Mouse (Mus musculus) left cerebral cortex, postnatal 4 days (tissue): Measurements from ENCODE around the gene Cckar. TPM values are rescaled to one million over a fixed set of nuclear protein-coding genes. Genes with fewer than 3 reads are reported as not detected.
A peak's percentile ranks its signal among the peaks of the same experiment; 100 is the strongest.
"Not testable (repeated sequence)": the region's sequence is repeated elsewhere in the genome, so short reads cannot be mapped to it uniquely, and the experiment has no call there.

Experiments used
- DNase-seq: peaks from one replicate; pipeline ENCODE4 v3.0.0-alpha.2; 2022
- intact Hi-C: fragments of 180-260 bp; cut with DNase I; formaldehyde crosslinking; loops from one replicate; pipeline ENCODE4 v1.15.1; 2025
- total RNA-seq, 2 experiments: library from RNA; stranded (reverse); gene quantifications; 2 replicates each; pipeline ENCODE4 v1.2.3; 2021

The Cckar gene
- total RNA-seq, 2 experiments from 2014 or later: 0.14 TPM; not detected in 1

DNA sequence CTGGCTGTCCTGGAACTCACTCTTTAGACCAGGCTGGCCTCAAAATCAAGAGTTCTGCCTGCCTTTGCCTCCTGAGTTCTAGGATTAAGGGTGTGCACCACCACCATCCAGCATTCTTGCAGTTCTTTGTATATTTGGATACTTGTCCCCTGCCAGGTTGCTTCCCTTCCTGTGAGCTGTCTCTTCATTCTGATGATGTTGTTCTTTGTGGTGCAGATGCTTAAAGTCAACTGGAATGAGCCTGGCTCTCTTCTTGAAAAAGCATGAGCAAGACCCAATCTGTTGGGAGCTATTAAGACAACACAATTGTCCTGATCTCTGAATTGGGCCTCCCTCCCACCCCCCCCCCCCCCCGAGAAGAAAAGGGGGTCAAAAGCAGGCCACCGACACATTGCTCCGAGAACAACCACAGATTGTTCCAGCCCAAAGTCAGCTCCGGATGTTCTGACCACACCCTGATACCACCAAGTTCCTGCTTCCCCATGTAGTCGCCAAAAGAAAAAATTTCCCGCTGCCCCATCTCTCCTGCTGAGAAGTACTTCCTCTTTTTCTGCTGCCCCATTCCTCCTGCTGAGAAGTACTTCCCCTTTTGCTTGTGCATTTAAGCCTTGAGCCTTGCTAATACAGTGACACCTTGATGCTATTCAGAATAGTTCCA, 33.9 kb downstream of the Cckar start:
- intact Hi-C loops: loop anchor here (10.0 kb wide), 1 partner anchor 131 kb away; the partner anchor contains the start of gene Tbc1d19

DNA sequence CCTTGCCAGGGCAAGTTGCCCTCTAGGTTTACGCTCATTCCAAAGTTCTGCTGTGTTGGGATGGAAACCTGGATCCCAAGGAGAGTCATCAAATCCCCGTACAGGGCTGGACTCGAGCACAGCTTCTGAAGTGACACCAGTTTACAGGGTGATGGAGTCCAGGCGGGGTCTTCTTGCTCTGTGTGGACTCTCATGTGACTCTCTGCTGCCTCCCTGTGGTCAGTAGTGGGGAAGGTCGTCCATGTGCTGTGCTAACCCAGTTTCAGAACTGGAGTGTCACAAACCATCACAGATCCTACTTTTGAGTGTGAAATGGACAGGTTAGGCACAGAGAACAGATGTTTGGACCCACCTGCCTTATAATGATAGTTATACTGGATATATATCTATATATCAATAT, 35.2 kb downstream of the Cckar start:
- intact Hi-C loops: loop anchor here (10.0 kb wide), 1 partner anchor 132 kb away; the partner anchor contains the start of gene Tbc1d19
- peak; percentile 84 for DNase-seq

More for the DNA sequence above, 33.9 kb downstream of the Cckar start:
- DNase-seq: not testable (repeated sequence)

DNA sequence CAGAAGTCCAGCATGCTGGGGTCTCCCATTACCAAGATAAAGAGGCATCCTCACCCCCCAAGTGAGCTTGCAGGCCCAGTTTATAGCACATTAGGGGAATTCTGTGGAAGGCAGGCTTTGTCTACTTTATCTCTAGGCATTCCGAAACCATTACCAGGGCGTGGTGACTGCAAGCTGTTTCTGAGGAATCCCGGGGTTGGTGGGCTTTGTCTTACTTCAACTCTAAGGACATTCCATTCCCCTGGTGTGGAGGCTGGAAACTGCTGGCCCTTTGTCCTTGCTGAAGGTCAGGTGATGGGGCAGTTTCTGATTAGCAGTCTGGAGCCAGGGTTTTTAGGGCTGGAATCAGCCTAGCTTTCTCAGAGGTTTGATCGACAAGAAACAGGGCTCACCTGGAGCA, 36.0 kb downstream of the Cckar start:
- DNase-seq: no peak
- intact Hi-C loops: loop anchor here (10.0 kb wide), 1 partner anchor 133 kb away; the partner anchor contains the start of gene Tbc1d19

DNA sequence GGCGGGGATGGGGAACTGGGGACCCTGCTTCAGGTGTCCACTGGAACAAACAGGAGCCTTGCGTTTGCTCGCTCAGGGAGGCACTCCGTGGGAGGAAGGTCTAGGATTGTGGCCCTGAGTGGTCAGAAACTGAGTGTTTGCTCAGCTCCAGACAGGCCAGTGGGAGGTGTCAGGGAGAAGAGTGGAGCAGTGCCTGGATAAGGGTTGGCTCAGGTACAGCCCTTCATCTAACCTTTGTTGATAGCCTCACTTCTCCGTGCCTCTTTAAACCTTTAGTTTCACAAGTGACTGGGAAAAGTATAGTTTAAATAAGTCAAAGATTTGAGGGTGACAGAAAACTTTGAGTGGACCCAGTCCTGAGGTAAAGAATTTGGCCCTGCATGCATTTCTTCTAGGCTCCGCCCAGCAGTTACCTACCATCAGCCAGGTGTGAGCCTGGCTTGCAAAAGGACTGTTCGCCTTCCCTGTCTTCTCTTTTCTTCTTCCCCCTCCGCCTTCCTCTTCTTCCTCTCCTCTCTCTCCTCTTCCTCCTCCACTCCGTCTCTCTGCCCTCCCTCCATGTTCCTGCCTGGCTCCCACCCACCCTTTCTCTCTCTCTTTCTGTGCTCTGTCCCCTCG, 37.1 kb downstream of the Cckar start:
- no peak for DNase-seq
- intact Hi-C loops: loop anchor here (10.0 kb wide), 1 partner anchor 134 kb away; the partner anchor contains the start of gene Tbc1d19

DNA sequence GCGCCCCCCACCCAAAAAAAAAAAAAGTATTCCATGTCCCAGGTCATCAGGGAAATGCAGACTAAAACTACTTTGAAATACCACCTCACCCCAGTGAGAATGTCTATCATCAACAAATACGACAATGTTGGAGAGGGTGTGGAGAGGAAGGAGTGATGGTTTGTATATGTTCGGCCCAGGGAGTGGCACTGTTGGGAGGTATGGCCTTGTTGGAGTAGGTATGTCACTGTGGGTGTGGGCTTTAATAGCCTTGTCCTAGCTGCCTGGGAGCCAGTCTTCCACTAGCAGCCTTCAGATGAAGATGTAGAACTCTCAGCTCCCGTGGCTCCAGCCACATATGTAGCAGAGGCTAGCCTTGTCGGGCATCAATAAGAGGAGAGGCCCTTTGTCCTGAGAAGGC, 39.5 kb downstream of the Cckar start:
- intact Hi-C loops: no loop called here
- DNase-seq: no peak

DNA sequence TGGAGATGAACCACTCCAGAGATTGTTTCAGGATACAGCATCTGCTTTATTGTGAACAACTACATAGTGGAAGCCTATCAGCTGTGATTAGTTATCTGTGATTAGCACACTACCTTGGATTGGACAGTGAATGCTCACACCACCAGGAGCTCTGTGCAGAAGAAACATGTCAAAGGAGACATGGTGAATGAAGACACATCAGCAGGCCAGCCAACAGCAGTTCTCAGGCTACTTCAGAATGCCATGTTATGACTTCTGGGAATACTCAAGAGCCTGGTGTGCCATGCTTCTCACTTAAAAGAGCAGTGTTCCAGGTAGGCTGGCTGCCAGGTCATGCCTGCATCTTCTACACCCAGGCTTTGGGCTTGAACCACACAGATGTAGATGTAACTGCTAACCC, 43.8 kb downstream of the Cckar start:
- intact Hi-C loops: no loop called here
- no peak for DNase-seq

DNA sequence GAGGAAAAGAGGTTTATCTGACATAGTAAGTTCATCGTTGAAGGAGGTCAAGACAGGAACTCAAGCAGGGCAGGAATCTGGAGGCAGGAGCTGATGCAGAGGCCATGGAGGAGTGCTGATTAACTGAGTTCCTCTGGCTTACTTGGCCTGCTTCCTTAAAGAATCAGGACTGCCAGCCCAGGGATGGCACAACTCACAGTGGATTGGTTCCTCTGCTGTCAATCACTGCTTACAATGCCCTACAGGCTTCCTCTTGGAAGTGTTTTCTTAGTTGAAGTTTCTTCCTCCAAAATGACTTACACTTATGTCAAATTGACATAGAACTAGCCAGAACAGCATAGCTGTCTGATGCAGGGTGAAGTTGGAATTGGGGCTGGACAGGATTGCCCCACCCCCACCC, 45.1 kb downstream of the Cckar start:
- DNase-seq: no peak
- intact Hi-C loops: no loop called here

DNA sequence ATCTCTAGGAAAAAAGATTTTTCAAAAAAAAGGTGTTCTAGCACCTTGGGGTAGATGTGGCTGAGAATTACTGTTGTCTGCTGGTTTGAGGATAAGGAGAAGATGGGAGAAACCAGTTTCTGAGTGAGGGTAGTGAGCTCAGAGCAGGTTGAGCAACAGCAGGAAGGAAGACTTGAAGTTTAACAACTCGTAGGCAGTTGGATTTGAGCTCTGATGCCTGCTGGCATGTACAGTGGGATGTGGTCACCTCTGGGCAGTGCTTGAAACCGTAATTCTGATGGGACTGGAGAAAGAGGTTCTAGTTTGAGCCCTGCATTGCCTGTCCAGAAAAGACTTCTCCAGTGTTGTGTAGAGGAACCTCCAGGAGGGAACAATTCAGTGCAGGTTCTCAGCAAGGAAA, 46.0 kb downstream of the Cckar start:
- intact Hi-C loops: no loop called here
- DNase-seq: no peak

DNA sequence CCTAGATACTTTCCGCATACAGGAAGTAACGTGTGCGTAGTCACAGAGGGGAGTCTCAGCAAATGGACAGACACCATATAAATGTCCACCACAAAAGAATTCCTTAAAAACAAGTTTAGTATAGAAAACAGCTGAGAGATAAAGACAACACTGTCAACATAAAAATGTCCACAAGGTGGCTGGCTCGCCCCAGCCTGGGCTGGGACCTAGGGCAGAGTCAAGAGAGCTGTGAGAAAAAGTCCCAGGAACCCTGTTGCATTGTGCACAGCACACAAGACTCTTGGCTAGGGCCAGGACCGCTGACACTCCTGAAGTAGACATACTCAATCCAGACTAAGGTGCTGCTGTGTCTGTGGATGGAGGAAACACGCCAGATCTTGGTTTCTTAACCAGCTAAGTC, 49.6 kb downstream of the Cckar start:
- intact Hi-C loops: loop anchor here (2.0 kb wide), 1 partner anchor 455 kb away; no protein-coding TSS in a partner anchor
- peak; percentile 18 for DNase-seq

DNA sequence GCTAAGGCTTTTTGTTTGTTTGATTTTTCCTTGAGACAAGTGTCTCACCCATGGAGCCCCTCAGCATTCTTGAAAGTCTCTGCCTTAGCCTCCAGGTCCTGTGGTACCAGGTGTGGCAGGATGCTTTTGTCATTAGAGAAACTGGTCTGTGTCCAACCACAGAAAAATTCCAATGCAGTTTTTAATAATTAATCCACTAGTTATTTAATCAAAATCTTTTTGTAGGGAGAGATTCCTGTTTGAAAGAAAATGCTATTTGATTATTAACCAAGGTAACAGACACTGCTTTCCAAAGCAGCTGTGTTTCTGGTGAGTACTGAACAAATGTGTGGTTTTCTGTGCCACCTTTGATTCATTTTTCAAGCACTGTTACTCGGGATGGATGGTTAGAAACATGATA, 50.9 kb downstream of the Cckar start:
- intact Hi-C loops: loop anchor here (2.0 kb wide), 1 partner anchor 456 kb away; no protein-coding TSS in a partner anchor
- no peak for DNase-seq

Other genes starting within 250 kb of the Cckar start
- 10 to 100 TPM; 27.5 to 35.5 TPM for gene Rbpj, start 241.6 kb downstream of the Cckar start, total RNA-seq
- 10 to 100 TPM; 61.1 to 72.2 TPM for gene Tbc1d19, start 101.9 kb upstream of the Cckar start, total RNA-seq